Mouse (Mus musculus) olfactory bulb, adult 2 months (tissue): ENCODE results near the gene Nubp2. TPM values are rescaled to one million over a fixed set of nuclear protein-coding genes. Genes with fewer than 3 reads are reported as not detected.

Experiments
- H3K27ac ChIP-seq: fragments of 200-500 bp; 2 replicates; pipeline ENCODE4 v1.5.1; 2012; ENCODE audit warnings: low read depth, low read length; ENCODE audit not compliant: insufficient read depth
- H3K4me1 ChIP-seq: fragments of 200-500 bp; 2 replicates; pipeline ENCODE4 v1.6.1; 2012; ENCODE audit warnings: low read length; ENCODE audit not compliant: control insufficient read depth, insufficient read depth
- H3K4me3 ChIP-seq: fragments of 200-500 bp; 2 replicates; pipeline ENCODE4 v1.5.1; 2012; ENCODE audit warnings: mild to moderate bottlenecking, low read depth, low read length, moderate library complexity; ENCODE audit not compliant: insufficient read depth
- CTCF ChIP-seq: fragments of 200-500 bp; IDR thresholded peaks from 2 replicates; pipeline ENCODE4 v1.5.1; 2012; ENCODE audit warnings: low read depth, mild to moderate bottlenecking, low read length, moderate library complexity; ENCODE audit not compliant: insufficient read depth
- POLR2A ChIP-seq: fragments of 200-500 bp; IDR thresholded peaks from 2 replicates; pipeline ENCODE4 v1.6.1; 2012; ENCODE audit warnings: mild to moderate bottlenecking, low read depth, low read length, moderate library complexity; ENCODE audit not compliant: insufficient read depth
- WGBS: fragments of 180-500 bp; shearing (Covaris S2); methylation state at CpG from one replicate; pipeline ENCODE4 v1.1.7; 2018; 5-methylcytosine and 5-hydroxymethylcytosine counted together
- polyA plus RNA-seq: library from polyadenylated mRNA; stranded (reverse); fragments of >200 nt; gene quantifications from 2 replicates; pipeline ENCODE4 v1.2.4, GENCODE M21; 2012; ENCODE audit warnings: low replicate concordance; ENCODE audit not compliant: missing spikeins, insufficient read depth, insufficient read length

Gene Nubp2
- polyA plus RNA-seq, 1 experiment: not detected

DNA sequence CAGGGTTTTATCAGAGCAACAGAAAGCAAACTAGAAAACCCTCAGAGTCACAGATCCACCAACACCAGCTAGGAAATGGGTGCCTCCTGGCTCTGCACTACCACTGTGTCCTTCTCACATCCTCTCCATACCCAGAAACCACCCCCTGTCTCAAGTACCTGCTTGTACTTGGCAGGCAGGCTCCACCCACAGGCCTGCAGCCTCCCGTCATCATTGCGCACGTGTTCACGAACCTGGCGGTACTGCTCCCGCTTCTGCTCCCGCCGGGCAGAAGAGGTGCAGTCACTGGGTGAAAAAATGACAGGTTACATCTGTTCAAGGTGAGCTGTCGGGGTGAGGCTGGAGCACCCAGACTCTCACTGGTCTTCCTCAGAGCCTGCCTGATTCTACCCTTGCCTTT lies 17.6 kb upstream of the Nubp2 start:
- WGBS: 89% methylated on average over 9 of the region's 9 CpGs
- H3K27ac ChIP-seq: no peak overlapping the region
- no peak for TF ChIP-seq POLR2A
- TF ChIP-seq CTCF: no peak
- H3K4me1 ChIP-seq: peaks cover under 1% of the 10 kb centered on the region; the same call in 1 of the 2 replicates
- no peak overlapping the region for H3K4me3 ChIP-seq

DNA sequence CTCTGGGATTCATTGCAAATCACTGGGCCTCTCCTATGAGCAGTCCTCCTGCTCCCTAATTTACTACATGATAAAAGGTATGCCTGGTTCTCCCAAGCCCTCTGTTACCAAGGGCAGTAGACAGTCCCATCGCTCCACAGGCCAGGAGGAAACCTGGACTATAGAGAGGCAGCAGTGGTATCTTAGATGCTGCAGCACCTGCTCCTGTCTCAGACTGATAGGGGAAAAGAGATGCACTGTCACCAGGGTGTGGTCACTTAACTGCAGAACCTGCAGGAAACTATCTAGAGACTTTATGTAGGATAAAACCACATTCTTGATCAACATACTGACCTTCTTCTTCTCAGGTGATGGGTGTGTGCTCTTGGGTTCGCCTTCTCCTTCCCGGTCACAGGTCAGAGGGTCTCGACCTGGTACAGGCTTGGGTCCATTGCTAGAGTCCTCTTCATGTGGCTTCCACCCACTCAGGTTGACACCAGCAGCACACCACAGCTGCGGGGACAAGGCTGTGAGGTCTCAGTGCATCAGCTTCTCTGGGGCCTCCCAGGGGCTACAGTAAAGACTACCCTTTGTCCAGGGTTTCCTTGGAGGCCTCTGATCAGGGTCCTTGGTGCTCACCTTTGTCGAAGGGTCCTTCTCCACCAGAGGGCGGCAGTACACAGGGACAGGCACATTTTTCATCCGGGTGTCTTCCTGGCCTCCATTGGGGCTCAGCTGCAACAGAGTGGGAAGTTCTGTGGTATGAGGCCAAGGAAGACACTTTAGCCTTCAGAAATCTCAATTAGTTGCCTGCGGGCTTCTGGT lies 16.7 kb upstream of the Nubp2 start:
- H3K4me1 ChIP-seq: peaks cover 9% of the 10 kb centered on the region
- WGBS: 67% methylated on average over 9 of the region's 9 CpGs
- TF ChIP-seq POLR2A (no peak), CTCF (no peak)
- H3K27ac ChIP-seq: no peak overlapping the region
- H3K4me3 ChIP-seq: no peak overlapping the region

DNA sequence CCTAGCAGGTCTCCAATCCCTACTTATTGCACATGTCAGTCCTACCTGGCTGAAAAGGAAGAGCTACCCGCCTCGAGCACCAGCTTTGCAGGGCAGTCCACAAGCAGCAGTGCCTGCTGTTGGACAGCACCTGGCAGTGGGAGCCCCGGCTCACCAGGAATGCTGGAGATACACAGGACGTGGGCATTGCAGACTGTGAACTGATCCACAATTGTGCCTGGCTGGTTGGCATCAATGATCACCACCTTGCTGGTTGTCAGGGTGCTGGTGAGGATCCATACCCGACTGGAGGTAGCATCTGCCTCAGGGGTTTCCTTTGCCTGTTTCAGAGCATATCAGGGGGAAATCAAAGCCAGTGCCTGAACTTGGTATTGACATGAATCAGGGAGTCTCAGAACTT lies 16.0 kb upstream of the Nubp2 start:
- Histone ChIP-seq H3K4me3 (no peak overlapping the region), H3K27ac (no peak overlapping the region), H3K4me1 (peaks cover 15% of the 10 kb centered on the region)
- WGBS: 94% methylated on average over 5 of the region's 5 CpGs
- no peak for TF ChIP-seq POLR2A
- no peak for TF ChIP-seq CTCF

DNA sequence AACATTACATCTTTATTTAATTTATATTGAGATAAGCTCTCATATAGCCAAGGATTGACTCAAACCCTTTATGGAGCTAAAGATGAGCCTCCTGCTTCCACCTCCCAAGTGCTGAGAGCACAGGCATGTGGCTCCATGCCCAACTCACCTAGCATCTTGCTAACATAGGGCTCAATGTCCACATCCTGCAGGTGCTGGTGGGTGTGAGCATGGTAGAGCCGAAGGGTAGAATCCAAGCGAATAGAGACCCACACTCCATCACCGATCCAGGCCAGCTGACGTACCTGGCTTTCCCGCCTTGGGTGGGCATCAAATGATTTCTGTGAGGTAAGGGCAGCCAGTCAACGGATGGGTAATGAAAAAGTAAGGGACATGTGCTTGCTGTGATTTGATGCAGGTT lies 13.9 kb upstream of the Nubp2 start:
- 97% methylated on average over 6 of the region's 6 CpGs for WGBS
- Histone ChIP-seq H3K27ac (no peak overlapping the region), H3K4me1 (peaks cover 27% of the 10 kb centered on the region), H3K4me3 (no peak overlapping the region)
- TF ChIP-seq POLR2A (no peak), CTCF (no peak)

DNA sequence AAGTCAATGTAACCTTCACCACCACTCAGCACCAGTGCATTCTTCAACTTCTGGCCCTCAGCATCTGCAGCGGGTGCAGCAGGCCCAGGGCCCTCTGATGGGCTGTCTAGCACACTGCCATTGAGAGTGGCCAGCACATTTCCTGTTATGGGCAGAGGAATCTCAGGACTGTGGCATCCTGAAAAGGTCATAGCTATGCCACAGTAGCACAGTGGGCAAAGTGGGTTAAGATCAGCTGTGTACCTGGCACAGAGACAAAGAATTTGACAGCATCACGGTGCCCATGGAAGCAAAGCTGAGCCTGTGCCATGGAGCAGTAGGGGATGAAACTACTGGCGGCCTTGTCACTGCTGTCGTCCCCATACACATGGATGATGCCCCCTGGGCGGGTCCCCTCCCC lies 13.0 kb upstream of the Nubp2 start:
- WGBS: 47% methylated on average over 5 of the region's 5 CpGs
- Histone ChIP-seq H3K4me1 (peaks cover 27% of the 10 kb centered on the region), H3K27ac (no peak overlapping the region), H3K4me3 (no peak overlapping the region)
- no peak for TF ChIP-seq CTCF
- no peak for TF ChIP-seq POLR2A

DNA sequence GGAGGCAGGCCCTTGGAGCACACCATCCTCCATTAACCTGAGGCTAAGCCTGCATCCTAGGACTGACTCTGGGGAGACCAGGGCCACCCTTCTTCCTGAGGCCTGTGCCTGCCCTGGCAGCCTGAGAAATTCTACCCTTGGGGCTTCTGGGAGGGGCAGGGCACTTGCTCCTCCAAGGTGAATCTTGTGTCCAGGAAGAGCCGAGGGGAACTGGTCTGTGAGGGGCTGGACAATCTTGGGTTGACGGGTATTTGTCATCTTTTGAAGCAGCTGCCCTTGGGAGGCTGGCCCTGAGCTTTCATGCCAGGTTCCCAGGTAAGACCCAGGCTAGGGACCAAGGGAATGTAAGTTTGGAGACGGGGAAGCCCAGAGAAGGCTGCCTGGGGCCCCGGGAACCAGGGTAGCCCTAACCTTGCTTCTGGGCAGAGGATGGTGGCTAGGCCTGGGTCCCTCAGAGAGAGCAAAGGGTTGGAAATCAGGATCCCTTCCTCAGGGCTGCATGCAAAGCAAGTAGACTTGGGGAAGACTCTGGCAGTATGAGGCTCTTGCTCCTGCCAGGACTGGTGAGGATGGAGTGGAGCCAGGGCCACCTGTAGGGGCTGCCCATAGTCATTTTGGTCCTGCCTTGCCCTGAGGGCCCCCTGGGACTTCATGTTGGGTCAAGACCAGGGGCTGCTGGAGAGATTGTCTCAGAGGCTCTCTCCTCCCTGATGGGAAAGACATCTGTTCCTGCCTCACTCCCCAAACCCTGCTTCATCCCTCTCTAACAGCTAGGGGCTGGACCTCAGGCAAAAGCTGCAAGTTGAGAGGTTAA lies 12.1 kb upstream of the Nubp2 start:
- TF ChIP-seq POLR2A: no peak
- TF ChIP-seq CTCF: no peak
- H3K27ac ChIP-seq: no peak overlapping the region
- peaks cover 33% of the 10 kb centered on the region for H3K4me1 ChIP-seq
- WGBS: 76% methylated on average over 4 of the region's 4 CpGs
- H3K4me3 ChIP-seq: no peak overlapping the region

DNA sequence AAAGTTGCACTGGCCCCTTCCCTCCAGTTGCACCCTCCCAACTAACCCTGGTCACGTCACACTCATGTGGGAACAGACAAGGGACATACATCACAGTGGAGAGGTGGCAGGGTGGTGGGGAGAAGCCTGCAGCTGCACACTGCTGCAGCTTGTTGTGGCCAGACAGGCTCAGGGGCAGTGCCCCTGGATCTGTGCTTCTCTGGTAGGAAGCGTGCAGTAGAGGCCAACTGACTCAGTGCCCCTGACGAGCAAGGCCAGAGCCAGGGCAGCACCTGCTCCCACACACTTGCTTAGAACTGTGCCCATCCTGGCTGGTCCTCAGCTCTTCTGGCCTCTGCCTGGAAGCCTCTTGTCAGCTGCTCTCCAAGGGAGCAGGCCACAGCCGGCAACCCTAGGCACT lies 11.5 kb upstream of the Nubp2 start:
- WGBS: 53% methylated on average over 4 of the region's 4 CpGs
- peaks cover 39% of the 10 kb centered on the region for H3K4me1 ChIP-seq
- no peak overlapping the region for H3K27ac ChIP-seq
- no peak overlapping the region for H3K4me3 ChIP-seq
- TF ChIP-seq POLR2A (no peak), CTCF (no peak)

DNA sequence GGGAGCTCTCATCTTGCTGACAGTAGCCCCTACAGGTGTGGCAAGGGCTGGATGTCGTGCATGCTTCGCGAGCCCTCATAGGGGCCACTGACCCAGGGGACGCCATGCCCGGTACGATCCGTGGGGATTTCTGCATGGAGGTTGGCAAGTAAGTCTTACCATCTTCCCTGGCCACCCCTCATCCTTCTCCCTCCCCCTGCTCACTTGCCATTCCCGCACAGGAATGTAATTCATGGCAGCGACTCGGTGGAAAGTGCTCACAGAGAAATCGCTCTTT lies 10.8 kb upstream of the Nubp2 start:
- H3K4me3 ChIP-seq: peak overlapping the region; percentile 66
- WGBS: 9% methylated on average over 11 of the region's 11 CpGs
- peaks cover 42% of the 10 kb centered on the region for H3K4me1 ChIP-seq
- H3K27ac ChIP-seq: peak overlapping the region; percentile 59
- TF ChIP-seq CTCF: no peak
- TF ChIP-seq POLR2A: no peak

DNA sequence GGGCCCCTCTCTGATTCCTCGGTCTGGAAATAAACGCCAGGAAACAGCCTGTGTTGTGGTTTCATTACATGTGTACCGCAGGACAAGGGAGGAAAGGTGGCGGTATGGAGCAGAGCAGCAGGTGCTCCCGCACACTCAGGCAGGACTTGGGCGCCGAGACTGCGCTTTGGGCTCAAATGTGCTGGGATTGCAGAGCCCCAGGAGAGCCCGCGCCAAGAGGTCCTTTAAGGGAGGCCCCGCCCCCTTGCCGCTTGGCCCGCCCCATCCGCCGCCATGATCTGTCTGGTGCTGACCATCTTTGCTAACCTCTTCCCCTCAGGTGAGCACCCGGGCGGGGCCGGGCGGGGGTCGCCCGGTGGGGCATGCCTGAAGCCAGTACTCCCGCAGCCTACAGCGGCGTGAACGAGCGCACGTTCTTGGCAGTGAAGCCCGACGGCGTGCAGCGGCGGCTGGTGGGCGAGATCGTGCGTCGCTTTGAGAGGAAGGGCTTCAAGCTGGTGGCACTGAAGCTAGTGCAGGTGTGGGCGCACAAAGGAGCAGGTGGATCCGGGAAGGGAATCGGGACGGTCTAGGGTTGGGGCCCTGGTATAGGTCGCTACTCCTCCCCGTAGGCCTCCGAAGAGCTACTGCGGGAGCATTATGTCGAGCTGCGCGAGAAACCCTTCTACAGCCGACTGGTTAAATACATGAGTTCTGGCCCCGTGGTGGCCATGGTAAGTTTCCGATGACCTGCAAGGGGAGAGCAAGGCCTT lies 10.3 kb upstream of the Nubp2 start, which contains the start of gene Nme3:
Nme3 (plus strand) TSS at position 260 of the 752 bp plus-strand sequence.
- peaks cover 42% of the 10 kb centered on the region for H3K4me1 ChIP-seq
- under 1% methylated on average over 49 of the region's 50 CpGs for WGBS
- peak within 1 kb of the TSS; percentile 66 for H3K4me3 ChIP-seq
- H3K27ac ChIP-seq: peak within 1 kb of the TSS; percentile 59
- TF ChIP-seq POLR2A (0 out of 2 replicates have a peak, but pooled peaks have one; percentile 47), CTCF (no peak)
